Mouse (Mus musculus) left cerebral cortex, adult 11 months (tissue): ENCODE data around the gene Acot7.
A peak's percentile ranks its signal among the peaks of the same experiment; 100 is the strongest.

ENCODE experiments used
- DNase-seq: peaks from one replicate; pipeline ENCODE4 v3.0.0; 2022; ENCODE audit warnings: low spot score

The Acot7 gene

DNA sequence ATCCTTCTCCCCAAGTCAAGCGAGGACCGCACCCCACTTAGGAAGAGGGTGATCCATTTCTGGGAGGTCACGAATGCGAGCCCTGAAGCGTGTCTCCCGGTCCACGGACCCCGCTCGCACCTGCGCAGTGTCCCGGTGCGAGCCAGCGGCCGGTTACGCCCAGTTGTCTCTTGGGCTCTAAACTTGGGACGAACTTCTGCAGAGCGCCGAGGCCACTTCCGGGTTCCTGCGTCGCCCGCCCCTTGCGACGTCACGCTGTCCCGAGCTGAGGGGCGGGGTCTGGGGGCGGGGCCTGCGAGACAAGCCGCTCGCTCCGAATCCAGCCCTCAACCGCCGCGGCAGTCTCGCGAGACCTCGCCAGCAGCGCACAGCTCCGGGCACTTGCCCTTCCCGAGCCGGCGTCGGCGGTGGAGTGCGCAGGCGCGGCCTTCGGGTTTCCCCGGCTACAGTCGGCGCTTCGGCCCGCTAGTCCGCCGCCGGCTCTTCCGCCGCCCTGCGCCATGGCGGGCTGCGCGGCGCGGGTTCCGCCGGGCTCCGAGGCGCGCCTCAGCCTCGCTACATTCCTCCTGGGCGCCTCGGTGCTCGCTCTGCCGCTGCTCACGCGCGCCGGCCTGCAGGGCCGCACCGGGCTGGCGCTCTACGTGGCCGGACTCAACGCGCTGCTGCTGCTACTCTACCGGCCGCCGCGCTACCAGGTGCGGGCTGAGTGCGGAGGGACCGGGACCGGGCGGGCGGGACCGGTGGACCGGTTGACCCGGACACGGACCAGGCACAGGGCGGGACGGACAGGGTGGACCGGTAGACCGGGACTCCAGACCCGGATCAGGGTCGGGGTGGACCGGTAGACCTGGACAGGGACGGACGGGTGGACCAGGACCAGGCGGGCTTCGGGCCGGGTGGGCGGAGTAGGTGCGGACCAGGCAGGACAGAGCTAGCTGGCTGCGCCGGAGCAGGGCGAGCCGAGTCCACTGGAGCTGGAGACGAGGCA, 119.2 kb downstream of the Acot7 start, which contains the start of gene Icmt:
Gene Icmt, plus strand, starts transcription at position 354 of the 988 bp plus-strand sequence.
- peak; percentile 98 for DNase-seq

DNA sequence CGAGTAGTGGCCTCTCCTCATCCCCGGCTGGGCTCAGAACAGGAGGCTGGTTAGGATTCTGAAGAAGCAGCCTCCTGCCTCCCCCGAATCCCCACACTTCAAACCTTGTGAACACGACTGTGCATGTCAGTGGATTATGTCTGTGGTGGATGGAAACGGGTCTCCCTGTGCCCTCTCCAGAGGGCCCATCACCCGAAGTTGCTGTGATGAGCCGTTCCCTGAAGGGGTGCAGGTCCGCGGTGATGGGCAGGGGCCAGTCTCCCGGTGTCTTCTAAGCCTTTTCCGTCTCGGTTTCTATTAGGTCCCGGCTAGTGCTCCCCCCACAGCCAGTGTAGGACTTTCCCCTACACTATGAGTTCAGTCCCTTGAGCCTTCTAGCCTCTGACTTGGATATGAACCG, 120.9 kb downstream of the Acot7 start:
- no peak for DNase-seq

GRCm38 (mm10) chr4:152300375-152300774, 122.4 kb downstream of the Acot7 start:
- DNase-seq = no peak

GRCm38 (mm10) chr4:152302012-152302411, 124.1 kb downstream of the Acot7 start:
- no peak for DNase-seq

GRCm38 (mm10) chr4:152303172-152303571, 125.2 kb downstream of the Acot7 start:
- no peak for DNase-seq

DNA sequence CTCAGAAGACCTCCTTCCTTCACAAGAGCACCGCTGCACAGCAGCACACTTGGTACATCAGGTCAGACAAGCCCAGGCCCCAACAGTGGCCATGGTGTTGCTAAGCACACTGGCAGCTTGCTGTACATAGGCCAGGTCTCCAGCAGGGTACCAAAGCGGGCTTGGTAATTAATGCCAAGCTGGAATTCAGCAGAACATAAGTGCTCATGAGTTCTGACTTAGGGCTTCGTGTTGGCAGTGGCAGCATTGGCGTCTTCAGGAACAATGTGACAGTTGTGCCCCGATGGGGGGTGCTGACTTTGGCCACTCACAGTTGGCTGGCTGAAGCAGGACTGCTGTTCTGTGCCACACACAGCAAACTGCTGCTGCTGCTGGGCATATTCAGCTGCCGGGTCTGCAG, 126.8 kb downstream of the Acot7 start:
- DNase-seq = no peak

- no peak for DNase-seq
Observed at GRCm38 (mm10) chr4:152305991-152306390, 128.1 kb downstream of the Acot7 start.

- no peak for DNase-seq
Observed at GRCm38 (mm10) chr4:152307542-152307941, 129.6 kb downstream of the Acot7 start.

- DNase-seq = no peak
Observed at GRCm38 (mm10) chr4:152312186-152312585, 134.3 kb downstream of the Acot7 start.

GRCm38 (mm10) chr4:152313211-152313632, 135.3 kb downstream of the Acot7 start:
- no peak for DNase-seq

DNA sequence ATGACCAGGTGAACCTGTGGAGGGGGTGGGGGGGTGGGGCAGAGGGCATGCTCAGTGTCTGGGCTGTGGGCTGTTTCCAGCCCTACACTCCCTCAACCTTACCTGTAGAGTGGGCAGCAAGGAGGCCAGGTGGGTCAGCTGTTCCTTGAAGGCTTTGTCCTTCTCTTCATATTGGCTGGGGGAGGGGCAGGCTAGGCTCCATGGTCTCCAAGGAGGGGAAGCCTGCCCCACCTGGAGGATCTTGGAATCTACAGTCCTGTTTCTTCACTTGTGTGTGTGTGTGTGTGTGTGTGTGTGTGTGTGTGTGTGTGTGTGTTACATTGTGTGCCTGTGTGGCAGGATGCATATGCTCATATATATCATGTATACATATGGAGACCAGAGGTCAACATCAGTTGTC, 136.0 kb downstream of the Acot7 start:
- no peak for DNase-seq

GRCm38 (mm10) chr4:152315498-152316213, 137.7 kb downstream of the Acot7 start:
- DNase-seq = no peak

- DNase-seq = no peak
Observed at GRCm38 (mm10) chr4:152317631-152318033, 139.7 kb downstream of the Acot7 start.

- DNase-seq = no peak
Observed at GRCm38 (mm10) chr4:152318517-152319234, 140.7 kb downstream of the Acot7 start, which contains the start of gene Rnf207. TSS of gene Rnf207 (minus strand) at chr4:152318993.
